Mouse (Mus musculus) limb, embryonic 13.5 days (tissue): ENCODE results near the gene Cdh4. TPM values are rescaled to one million over a fixed set of nuclear protein-coding genes. Genes with fewer than 3 reads are reported as not detected.
A peak's percentile ranks its signal among the peaks of the same experiment; 100 is the strongest.

Experiments used
- ATAC-seq: fragments of 200-750 bp; cut with Nextera tagmentation; 2 replicates; pipeline ENCODE4 v1.8.0; 2017; ENCODE audit warnings: low read depth, moderate number of reproducible peaks, moderate TSS enrichment; ENCODE audit not compliant: low FRiP score
- H3K27ac ChIP-seq: fragments of 300-500 bp; sonication (generic); 2 replicates; pipeline ENCODE4 v1.5.1; 2015; ENCODE audit warnings: inconsistent platforms, mild to moderate bottlenecking, moderate library complexity
- H3K27me3 ChIP-seq: fragments of 300-500 bp; sonication (generic); 2 replicates; pipeline ENCODE4 v1.6.1; 2015; ENCODE audit warnings: mild to moderate bottlenecking, inconsistent platforms
- H3K36me3 ChIP-seq: fragments of 300-500 bp; sonication (generic); 2 replicates; pipeline ENCODE4 v1.6.1; 2015; ENCODE audit warnings: inconsistent platforms, mild to moderate bottlenecking, moderate library complexity
- H3K4me1 ChIP-seq: fragments of 300-500 bp; sonication (generic); 2 replicates; pipeline ENCODE4 v1.6.1; 2015; ENCODE audit warnings: inconsistent platforms
- H3K4me2 ChIP-seq: fragments of 300-500 bp; sonication (generic); replicated peaks from 2 replicates; pipeline ENCODE4 v1.6.1; 2015; ENCODE audit warnings: inconsistent platforms, mild to moderate bottlenecking, moderate library complexity
- H3K4me3 ChIP-seq: fragments of 300-500 bp; sonication (generic); 2 replicates; pipeline ENCODE4 v1.5.1; 2015; ENCODE audit warnings: moderate library complexity, mild to moderate bottlenecking, inconsistent platforms
- H3K9ac ChIP-seq: fragments of 300-500 bp; sonication (generic); 2 replicates; pipeline ENCODE4 v1.6.1; 2015; ENCODE audit warnings: mild to moderate bottlenecking, inconsistent platforms
- H3K9me3 ChIP-seq: fragments of 300-500 bp; sonication (generic); 2 replicates; pipeline ENCODE4 v1.6.1; 2016; ENCODE audit warnings: inconsistent platforms
- WGBS: fragments of 180-500 bp; shearing (Covaris S2); methylation state at CpG from one replicate; pipeline ENCODE4 v1.1.7; 2015; 5-methylcytosine and 5-hydroxymethylcytosine counted together
- polyA plus RNA-seq: library from polyadenylated mRNA; unstranded; fragments of >200 nt; fragmentation: Nextera tagmentation; extraction: Ambion mirVana; gene quantifications from 2 replicates; pipeline ENCODE4 v1.2.1, GENCODE M21; 2015

The Cdh4 gene
- polyA plus RNA-seq, 1 experiment from 2014 or later = 12.2 TPM

DNA sequence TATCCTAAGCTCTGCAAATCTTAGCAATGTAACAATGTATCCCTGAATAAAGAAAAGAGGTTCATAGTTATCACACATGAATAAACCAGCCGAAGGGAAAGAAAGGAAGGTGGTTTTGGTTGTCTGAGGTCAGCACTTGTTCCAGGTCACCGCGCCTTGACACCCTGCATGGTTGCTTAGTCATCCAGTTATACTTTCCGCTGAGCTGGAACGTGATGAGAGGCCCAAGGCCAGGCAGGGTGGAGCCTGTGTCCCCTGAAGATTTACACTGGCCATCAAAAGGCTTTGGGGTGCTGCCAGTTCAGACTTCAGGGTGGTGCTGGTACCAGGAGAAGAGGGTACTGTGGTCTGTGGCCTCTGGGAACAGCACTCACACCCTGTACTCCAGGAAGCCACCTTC lies 105.4 kb downstream of the Cdh4 start:
- 88% methylated on average over 5 of the region's 5 CpGs for WGBS
- no peak for ATAC-seq

DNA sequence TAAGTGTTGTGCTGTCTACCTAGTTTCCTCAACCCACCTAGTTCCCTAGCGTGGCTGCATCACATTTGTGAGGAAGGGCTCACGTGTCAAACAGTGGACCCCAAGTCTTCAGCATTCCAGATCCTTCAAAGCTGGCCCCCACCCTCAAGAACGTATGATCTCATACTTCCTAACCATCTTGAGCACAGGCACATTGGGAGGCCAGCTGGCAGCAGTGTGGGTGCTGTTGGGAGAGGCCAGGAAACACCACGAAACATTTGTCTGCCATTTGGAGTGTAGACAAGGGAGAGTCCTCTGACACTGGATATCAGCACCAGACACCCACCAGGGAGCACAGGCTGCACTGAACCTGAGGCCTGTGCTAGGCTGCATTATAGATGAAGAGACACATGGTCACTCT lies 113.7 kb downstream of the Cdh4 start:
- Histone ChIP-seq H3K9me3 (no peaks in the 10 kb centered on the region), H3K27me3 (0 out of 2 replicates have a peak, but pooled peaks cover 4% of the 10 kb centered on the region), H3K36me3 (no peaks in the 10 kb centered on the region), H3K4me1 (no peaks in the 10 kb centered on the region), H3K4me3 (no peak overlapping the region), H3K9ac (no peak overlapping the region), H3K4me2 (no peak overlapping the region), H3K27ac (no peak overlapping the region)
- 74% methylated on average over 4 of the region's 4 CpGs for WGBS
- ATAC-seq = no peak

More for the DNA sequence above, 105.4 kb downstream of the Cdh4 start:
- no peaks in the 10 kb centered on the region for H3K4me1 ChIP-seq
- no peak overlapping the region for H3K27ac ChIP-seq
- no peak overlapping the region for H3K4me3 ChIP-seq
- H3K9me3 ChIP-seq = no peaks in the 10 kb centered on the region
- H3K4me2 ChIP-seq = no peak overlapping the region
- H3K27me3 ChIP-seq = no peaks in the 10 kb centered on the region
- H3K36me3 ChIP-seq = no peaks in the 10 kb centered on the region
- H3K9ac ChIP-seq = no peak overlapping the region

DNA sequence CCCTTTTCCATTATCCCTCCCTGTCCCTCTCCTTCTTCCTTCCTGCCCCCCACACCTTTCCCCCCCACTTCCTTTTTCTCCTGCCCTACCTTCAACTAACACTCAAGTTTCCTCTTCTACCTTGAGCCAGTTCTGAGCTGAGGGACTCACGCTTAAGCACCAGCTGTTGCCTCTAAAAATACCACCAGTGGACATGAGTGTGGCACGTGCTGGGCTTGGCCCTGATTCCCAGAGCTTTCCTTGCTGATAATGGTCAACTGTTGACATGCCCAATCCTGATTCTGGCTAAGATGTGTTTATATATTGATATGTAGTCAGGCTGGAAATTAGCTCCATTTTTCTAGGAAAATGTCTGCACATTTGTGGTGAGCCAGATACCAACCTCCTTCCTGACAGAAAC lies 120.1 kb downstream of the Cdh4 start:
- Histone ChIP-seq H3K4me3 (no peak overlapping the region), H3K27me3 (peaks cover 35% of the 10 kb centered on the region), H3K9ac (no peak overlapping the region), H3K36me3 (no peaks in the 10 kb centered on the region), H3K27ac (no peak overlapping the region), H3K4me2 (no peak overlapping the region), H3K9me3 (no peaks in the 10 kb centered on the region), H3K4me1 (peaks cover 9% of the 10 kb centered on the region)
- ATAC-seq = no peak
- 74% methylated on average over 2 of the region's 2 CpGs for WGBS

DNA sequence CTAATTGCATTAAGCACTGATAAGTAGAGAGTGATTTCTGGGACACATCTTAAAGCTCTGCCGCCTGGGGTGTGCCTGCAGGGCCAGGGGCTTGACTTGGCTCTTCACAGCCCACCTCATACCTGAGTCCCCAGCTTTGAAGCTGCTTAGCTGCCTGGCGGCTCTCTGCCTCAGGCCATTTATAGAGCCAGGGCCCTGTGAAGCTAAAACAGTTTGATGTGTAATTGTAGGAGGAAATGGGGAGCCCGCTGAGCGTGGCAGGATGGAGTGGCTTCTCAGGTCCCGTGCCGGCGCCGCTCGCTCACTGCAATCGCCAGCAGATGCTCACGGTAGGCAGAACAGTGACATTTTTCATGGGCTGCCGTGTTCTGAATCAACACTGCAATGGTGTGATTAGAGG lies 123.4 kb downstream of the Cdh4 start:
- Histone ChIP-seq H3K4me1 (peaks cover 28% of the 10 kb centered on the region), H3K27me3 (peaks cover 38% of the 10 kb centered on the region), H3K9ac (0 out of 2 replicates have a peak overlapping the region, but pooled peaks have one; percentile 25), H3K4me2 (peak overlapping the region; percentile 23; the same call in 1 of the 2 replicates), H3K36me3 (no peaks in the 10 kb centered on the region), H3K9me3 (no peaks in the 10 kb centered on the region; the same call in 1 of the 2 replicates), H3K27ac (no peak overlapping the region), H3K4me3 (no peak overlapping the region)
- WGBS = 5% methylated on average over 12 of the region's 12 CpGs
- no peak for ATAC-seq

DNA sequence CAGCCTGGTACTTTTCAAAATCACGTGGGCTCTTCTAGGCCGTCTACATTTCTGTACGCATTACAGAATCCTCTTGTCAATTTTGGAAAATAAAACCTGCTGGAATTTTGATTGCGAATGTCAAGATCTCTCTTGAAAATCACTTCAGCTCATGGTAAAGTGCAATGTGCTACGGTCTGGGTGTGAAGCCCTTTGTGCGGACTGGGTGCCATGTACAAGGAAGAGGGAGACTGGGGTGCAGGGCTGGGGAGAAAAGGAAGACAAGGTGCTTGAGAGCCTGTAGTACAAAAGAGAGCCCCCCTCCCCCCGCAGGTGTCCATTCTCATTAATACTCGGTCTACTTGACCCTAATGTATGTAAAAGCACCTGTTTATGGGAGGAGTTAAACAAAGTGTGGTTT lies 125.7 kb downstream of the Cdh4 start:
- Histone ChIP-seq H3K27ac (no peak overlapping the region), H3K9me3 (no peaks in the 10 kb centered on the region; the same call in 1 of the 2 replicates), H3K27me3 (peaks cover 44% of the 10 kb centered on the region), H3K4me2 (no peak overlapping the region), H3K9ac (no peak overlapping the region), H3K4me3 (no peak overlapping the region), H3K36me3 (no peaks in the 10 kb centered on the region), H3K4me1 (peaks cover 36% of the 10 kb centered on the region)
- 92% methylated on average over 8 of the region's 8 CpGs for WGBS
- ATAC-seq = no peak

DNA sequence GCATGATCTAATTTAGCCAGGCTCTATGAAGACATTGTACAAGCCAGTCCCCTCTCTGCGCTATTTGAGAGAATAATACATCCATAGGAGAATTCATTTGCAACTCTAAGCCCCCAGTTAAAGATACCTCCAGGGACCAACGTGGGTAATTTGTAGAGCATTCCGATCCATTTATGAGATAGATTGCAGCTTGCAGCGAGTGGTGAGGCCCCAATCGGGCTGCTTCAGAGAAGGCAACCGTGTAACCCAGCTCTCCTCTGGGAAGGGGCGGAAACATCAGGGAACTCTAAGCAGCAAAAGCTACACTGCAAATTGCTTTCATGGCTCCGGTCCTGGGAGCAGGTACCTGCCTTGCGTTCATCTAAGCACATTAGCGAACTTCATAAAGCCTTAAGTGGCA lies 126.9 kb downstream of the Cdh4 start:
- Histone ChIP-seq H3K4me1 (peaks cover 48% of the 10 kb centered on the region), H3K36me3 (no peaks in the 10 kb centered on the region), H3K27me3 (peaks cover 36% of the 10 kb centered on the region), H3K27ac (no peak overlapping the region), H3K9me3 (no peaks in the 10 kb centered on the region; the same call in 1 of the 2 replicates), H3K9ac (no peak overlapping the region), H3K4me3 (no peak overlapping the region), H3K4me2 (no peak overlapping the region)
- WGBS = 14% methylated on average over 10 of the region's 10 CpGs
- ATAC-seq = no peak; the same call in 1 of the 2 replicates

DNA sequence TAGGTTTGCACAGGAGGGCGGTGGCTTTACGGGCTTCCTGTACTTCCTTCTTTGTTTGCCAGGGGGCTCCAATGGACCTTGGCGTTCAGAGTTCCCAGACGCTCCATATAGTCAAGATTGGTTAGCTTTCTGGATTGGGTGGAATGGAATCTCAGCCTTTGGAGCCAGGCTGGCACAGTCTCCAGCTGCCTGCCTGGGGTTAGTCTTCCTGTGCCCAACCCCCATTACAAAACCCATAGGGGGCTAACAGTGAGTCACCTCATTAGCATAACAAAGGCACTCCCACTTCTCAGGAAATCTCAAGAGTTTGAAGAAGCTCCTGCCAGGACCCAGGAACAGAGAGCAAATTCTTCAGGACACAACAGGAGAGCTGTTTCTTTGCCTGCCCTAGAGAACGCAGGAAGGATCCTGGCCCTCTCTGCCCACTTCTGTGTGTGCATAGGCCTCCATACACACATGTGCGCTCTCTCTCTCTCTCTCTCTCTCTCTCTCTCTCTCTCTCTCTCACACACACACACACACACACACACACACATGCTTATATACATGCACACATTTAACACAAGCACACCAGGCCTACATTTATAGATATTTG lies 129.0 kb downstream of the Cdh4 start:
- Histone ChIP-seq H3K27me3 (peaks cover 17% of the 10 kb centered on the region), H3K9ac (no peak overlapping the region), H3K4me3 (no peak overlapping the region), H3K36me3 (no peaks in the 10 kb centered on the region), H3K4me2 (no peak overlapping the region), H3K9me3 (no peaks in the 10 kb centered on the region; the same call in 1 of the 2 replicates), H3K27ac (no peak overlapping the region), H3K4me1 (peaks cover 41% of the 10 kb centered on the region)
- WGBS = 31% methylated on average over 6 of the region's 6 CpGs
- ATAC-seq = no peak

DNA sequence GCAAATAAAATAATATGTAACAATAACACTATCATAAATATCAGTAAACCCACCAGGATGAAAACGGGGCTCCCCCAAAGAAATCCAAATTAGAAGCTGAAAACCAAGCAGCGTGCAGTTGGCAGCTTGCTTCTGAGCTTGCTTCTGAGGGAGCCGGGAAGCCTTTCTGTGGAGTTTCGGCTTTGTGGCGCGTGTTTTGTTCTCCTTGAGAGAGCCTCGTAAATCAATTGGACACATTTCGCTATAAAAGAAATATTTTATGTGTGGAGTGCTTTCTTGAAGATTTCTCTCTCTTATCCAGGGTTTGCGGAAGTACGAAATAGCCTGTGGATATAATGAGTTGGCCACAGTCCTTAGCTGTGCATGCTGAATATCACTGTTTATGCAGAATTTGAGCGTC lies 131.1 kb downstream of the Cdh4 start:
- H3K4me1 ChIP-seq = peaks cover 41% of the 10 kb centered on the region
- no peaks in the 10 kb centered on the region for H3K36me3 ChIP-seq
- H3K4me2 ChIP-seq = no peak overlapping the region
- ATAC-seq = no peak
- H3K9ac ChIP-seq = no peak overlapping the region
- H3K27me3 ChIP-seq = peaks cover 13% of the 10 kb centered on the region
- H3K9me3 ChIP-seq = no peaks in the 10 kb centered on the region; the same call in 1 of the 2 replicates
- H3K4me3 ChIP-seq = no peak overlapping the region
- H3K27ac ChIP-seq = no peak overlapping the region
- 53% methylated on average over 11 of the region's 11 CpGs for WGBS

DNA sequence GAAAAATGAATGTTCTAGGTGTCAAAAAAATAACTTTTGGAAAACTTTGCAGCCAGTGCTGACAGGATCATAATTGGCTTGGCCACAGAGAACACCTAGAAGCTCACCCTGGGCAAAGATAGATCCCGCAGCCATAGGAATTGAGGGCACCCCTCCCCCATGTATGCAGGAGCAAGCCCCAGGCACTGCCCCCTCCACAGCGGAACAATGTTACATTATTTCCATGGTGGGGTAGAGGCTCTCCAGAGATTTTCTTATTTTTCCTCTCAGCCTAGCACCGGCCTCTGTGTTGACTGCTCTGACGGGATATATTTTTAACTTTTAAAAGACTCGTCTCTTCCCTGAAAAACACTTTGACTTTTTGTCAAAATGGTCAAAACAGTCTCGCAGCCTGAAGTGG lies 131.6 kb downstream of the Cdh4 start:
- no peaks in the 10 kb centered on the region for H3K9me3 ChIP-seq
- 61% methylated on average over 6 of the region's 6 CpGs for WGBS
- H3K9ac ChIP-seq = no peak overlapping the region
- H3K27ac ChIP-seq = no peak overlapping the region
- no peaks in the 10 kb centered on the region for H3K36me3 ChIP-seq
- no peak overlapping the region for H3K4me3 ChIP-seq
- H3K27me3 ChIP-seq = peaks cover 13% of the 10 kb centered on the region
- ATAC-seq = no peak
- peaks cover 39% of the 10 kb centered on the region for H3K4me1 ChIP-seq
- no peak overlapping the region for H3K4me2 ChIP-seq

DNA sequence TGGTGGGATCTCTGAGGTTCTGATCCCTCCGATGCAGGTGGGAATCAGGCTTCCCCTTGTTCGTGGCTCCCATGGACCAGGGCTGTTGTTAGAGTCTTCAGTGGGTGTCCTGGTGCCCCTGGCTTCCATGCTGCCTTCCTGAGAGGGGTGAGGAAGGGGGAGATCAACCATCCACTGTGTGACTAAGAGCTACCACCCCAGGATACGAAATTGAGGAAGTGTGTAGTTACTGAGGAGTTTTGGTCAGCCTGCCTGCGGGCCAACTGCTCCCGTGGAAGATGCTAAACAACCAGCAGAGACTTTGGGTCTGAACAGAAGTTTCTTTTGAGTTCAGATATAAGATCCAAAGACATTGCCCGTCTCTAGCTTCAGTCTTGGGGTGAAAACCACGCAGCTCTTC lies 133.4 kb downstream of the Cdh4 start:
- Histone ChIP-seq H3K9ac (no peak overlapping the region), H3K4me2 (no peak overlapping the region), H3K27ac (no peak overlapping the region), H3K4me1 (peaks cover 21% of the 10 kb centered on the region), H3K27me3 (peaks cover 6% of the 10 kb centered on the region; the same call in 1 of the 2 replicates), H3K4me3 (no peak overlapping the region), H3K36me3 (no peaks in the 10 kb centered on the region), H3K9me3 (no peaks in the 10 kb centered on the region)
- ATAC-seq = no peak
- WGBS = 87% methylated on average over 7 of the region's 7 CpGs

DNA sequence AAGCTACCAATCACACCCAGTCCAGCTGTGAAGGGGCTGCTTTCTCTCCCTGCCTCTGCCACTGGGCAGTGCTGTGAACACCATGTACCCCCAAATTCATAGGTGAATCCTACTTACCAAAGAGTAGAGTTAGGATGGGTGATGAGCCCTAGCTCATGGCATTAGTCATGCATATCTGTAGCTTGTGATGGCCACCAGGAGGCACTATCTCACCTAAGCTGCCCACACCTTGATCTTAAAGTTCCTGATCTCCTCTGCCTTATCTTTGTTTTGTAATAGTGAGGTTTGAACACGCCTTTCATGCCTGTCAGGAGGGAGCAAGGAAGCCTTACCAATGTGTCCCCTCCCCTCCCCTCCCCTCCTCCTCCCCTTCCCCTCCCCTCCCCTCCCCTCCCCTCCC lies 134.0 kb downstream of the Cdh4 start:
- Histone ChIP-seq H3K9me3 (no peaks in the 10 kb centered on the region), H3K27ac (no peak overlapping the region), H3K4me3 (no peak overlapping the region), H3K4me1 (peaks cover 15% of the 10 kb centered on the region), H3K4me2 (no peak overlapping the region), H3K36me3 (no peaks in the 10 kb centered on the region), H3K27me3 (0 out of 2 replicates have a peak, but pooled peaks cover 2% of the 10 kb centered on the region), H3K9ac (no peak overlapping the region)
- ATAC-seq = no peak
- WGBS = 75% methylated on average over 1 of the region's 1 CpGs

DNA sequence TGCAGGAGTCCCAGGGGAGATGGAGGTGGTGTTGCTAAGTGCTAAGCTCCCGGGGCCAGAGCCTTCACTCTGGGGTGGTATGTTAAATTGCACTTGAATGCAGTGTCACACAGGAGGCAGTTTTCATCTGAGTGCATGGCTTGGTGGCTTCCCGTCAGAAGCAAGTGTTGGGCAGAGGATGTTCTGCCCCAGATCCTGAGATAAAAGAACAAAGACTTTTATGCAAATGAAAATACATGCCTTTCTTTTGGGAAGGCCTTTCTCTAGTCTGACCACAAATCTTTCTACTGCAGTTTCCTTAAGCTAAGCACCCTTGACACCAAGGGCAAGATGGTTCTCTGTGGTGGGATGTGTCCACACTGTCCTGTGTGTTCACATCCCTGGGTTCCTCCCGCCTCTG lies 136.1 kb downstream of the Cdh4 start:
- no peaks in the 10 kb centered on the region for H3K9me3 ChIP-seq
- H3K4me2 ChIP-seq = no peak overlapping the region
- H3K4me3 ChIP-seq = no peak overlapping the region
- H3K36me3 ChIP-seq = no peaks in the 10 kb centered on the region
- ATAC-seq = no peak
- H3K27ac ChIP-seq = no peak overlapping the region
- H3K9ac ChIP-seq = no peak overlapping the region
- H3K27me3 ChIP-seq = no peaks in the 10 kb centered on the region
- peaks cover 10% of the 10 kb centered on the region for H3K4me1 ChIP-seq
- 73% methylated on average over 3 of the region's 3 CpGs for WGBS

DNA sequence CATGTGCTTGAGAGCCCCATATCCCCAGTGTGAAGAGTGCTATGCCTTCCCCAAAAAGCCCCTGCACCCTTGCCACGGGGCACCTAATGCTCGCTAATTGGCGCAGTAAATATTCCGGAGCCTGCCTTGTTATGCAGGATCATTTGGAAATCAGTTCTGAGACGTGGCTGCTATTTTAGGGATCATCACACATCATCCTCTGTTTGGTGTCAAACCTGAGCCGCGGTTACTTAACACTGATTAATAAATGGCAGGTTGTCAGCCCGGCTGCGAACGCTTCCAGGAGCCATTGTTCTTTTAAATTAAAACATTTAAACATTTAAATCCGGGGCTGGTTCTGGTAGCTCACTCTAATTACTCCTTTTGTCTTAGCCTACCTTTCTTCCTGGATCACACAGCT lies 136.6 kb downstream of the Cdh4 start:
- H3K9me3 ChIP-seq = no peaks in the 10 kb centered on the region
- no peak for ATAC-seq
- no peak overlapping the region for H3K9ac ChIP-seq
- no peak overlapping the region for H3K4me3 ChIP-seq
- no peak overlapping the region for H3K4me2 ChIP-seq
- 74% methylated on average over 11 of the region's 11 CpGs for WGBS
- H3K4me1 ChIP-seq = peaks cover 5% of the 10 kb centered on the region
- no peaks in the 10 kb centered on the region for H3K36me3 ChIP-seq
- H3K27ac ChIP-seq = no peak overlapping the region
- H3K27me3 ChIP-seq = no peaks in the 10 kb centered on the region
